Mouse (Mus musculus) heart, embryonic 16.5 days (tissue): ENCODE measurements at regions not wholly inside any gene's neighbourhood (a gene's known extent, or its start where the extent isn't known, plus 50 kb on each side); places are given as distances from the start of the nearest gene placed in this dataset.

Source experiments
- ATAC-seq: fragments of 200-750 bp; cut with Nextera tagmentation; replicated peaks from 2 replicates; pipeline ENCODE4 v1.8.0; 2017; ENCODE audit warnings: moderate number of reproducible peaks; ENCODE audit not compliant: insufficient read depth, low FRiP score; ENCODE audit errors: extremely low read depth
- H3K27ac ChIP-seq: fragments of 300-500 bp; sonication (generic); 2 replicates; pipeline ENCODE4 v1.5.1; 2014; ENCODE audit warnings: mild to moderate bottlenecking, low read length, control low read depth, moderate library complexity
- H3K27me3 ChIP-seq: fragments of 300-500 bp; sonication (generic); 2 replicates; pipeline ENCODE4 v1.6.1; 2014; ENCODE audit warnings: low read length, mixed read lengths; ENCODE audit not compliant: control insufficient read depth, insufficient read depth
- H3K36me3 ChIP-seq: fragments of 300-500 bp; sonication (generic); 2 replicates; pipeline ENCODE4 v1.6.1; 2014; ENCODE audit not compliant: control insufficient read depth, insufficient read depth
- H3K4me1 ChIP-seq: fragments of 300-500 bp; sonication (generic); 2 replicates; pipeline ENCODE4 v1.6.1; 2014; ENCODE audit warnings: low read length, mixed read lengths; ENCODE audit not compliant: control insufficient read depth, insufficient read depth
- H3K4me2 ChIP-seq: fragments of 300-500 bp; sonication (generic); 2 replicates; pipeline ENCODE4 v1.6.1; 2014; ENCODE audit warnings: low read depth, mild to moderate bottlenecking, control low read depth, low read length
- H3K4me3 ChIP-seq: fragments of 300-500 bp; sonication (generic); 2 replicates; pipeline ENCODE4 v1.5.1; 2014; ENCODE audit warnings: mild to moderate bottlenecking, control low read depth, low read length
- H3K9ac ChIP-seq: fragments of 300-500 bp; sonication (generic); 2 replicates; pipeline ENCODE4 v1.6.1; 2014; ENCODE audit warnings: low read length, control low read depth
- H3K9me3 ChIP-seq: fragments of 300-500 bp; sonication (generic); replicated peaks from 2 replicates; pipeline ENCODE4 v1.6.1; 2016; ENCODE audit warnings: low read length; ENCODE audit not compliant: control insufficient read depth
- WGBS: fragments of 180-500 bp; shearing (Covaris S2); extraction: QIAGEN DNeasy Blood & Tissue Kit; methylation state at CpG from one replicate; pipeline ENCODE4 v1.1.7; 2014; 5-methylcytosine and 5-hydroxymethylcytosine counted together

DNA sequence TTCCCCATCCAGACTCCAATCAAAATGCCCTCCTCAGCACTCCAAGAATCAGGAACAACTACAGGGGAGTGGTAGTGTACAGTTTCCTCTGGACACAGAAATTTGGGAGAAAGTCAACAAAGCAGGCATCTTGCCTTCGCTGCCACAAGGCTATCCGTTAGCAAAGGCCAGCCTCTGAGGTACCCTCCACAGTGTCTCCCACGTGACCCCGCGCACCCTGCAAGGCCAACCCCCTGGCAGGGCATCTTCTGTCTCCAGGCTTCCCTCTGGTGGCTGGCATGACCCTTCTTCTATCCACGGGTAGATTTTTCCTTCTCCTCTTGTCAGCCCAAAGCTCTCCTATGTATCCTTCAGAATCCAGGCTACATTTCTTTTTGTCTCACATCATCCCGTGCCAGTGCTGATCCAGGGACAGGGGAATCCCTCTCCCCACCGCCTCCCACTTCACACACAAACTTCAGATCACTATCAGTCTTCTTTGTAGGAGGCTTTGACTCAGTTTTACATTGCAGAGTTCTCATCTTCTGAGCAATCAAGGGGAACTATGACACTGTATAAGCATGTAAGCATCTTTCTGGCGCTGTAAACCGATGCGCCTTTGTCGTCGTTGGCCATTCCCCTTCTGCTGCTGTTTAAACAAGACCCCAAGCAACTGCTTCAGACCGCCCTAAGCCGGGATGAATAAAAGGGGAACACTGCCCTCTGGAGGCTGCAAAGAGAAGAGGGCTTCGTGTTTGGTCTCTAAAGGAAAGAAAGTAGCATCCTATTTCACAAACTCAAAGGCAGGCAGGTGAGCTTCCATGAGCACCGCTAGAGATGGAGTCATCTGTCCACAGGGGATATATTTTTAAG lies 226.8 kb upstream of the Stac start:
- 30% methylated on average over 17 of the region's 17 CpGs for WGBS
- peak overlapping the region; percentile 29 for H3K4me2 ChIP-seq

GRCm38 (mm10) chr9:111908806-111909205 lies 218.7 kb upstream of the Stac start:
- H3K9ac ChIP-seq: no peak overlapping the region
- 60% methylated on average over 4 of the region's 4 CpGs for WGBS
- H3K27ac ChIP-seq: no peak overlapping the region
- H3K27me3 ChIP-seq: no peaks in the 10 kb centered on the region
- H3K9me3 ChIP-seq: no peaks in the 10 kb centered on the region
- no peak overlapping the region for H3K4me2 ChIP-seq
- no peak overlapping the region for H3K4me3 ChIP-seq
- no peaks in the 10 kb centered on the region for H3K4me1 ChIP-seq
- no peaks in the 10 kb centered on the region for H3K36me3 ChIP-seq
- no peak for ATAC-seq

More for the DNA sequence above, 226.8 kb upstream of the Stac start:
- Histone ChIP-seq H3K9ac (no peak overlapping the region), H3K4me1 (no peaks in the 10 kb centered on the region), H3K9me3 (no peaks in the 10 kb centered on the region), H3K27me3 (no peaks in the 10 kb centered on the region), H3K4me3 (no peak overlapping the region), H3K27ac (no peak overlapping the region), H3K36me3 (no peaks in the 10 kb centered on the region)
- no peak for ATAC-seq

DNA sequence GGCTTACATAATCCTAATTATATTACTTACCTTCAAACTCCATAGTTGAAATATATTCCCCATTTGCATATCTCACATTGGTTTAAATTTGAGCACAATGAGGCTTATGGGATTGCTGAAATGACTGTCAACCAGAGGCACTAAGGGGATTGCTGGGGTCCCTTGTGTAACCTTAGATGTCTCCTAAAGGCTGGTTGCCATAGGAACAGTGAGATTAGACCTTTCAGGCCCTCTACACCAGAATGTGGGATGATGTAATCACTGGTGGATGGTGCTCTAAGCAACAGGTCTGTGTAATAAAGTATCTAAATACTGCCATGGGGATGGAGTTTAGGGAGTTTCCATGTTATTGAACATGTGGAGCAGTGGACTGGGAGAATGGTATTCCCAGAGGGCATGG lies 210.0 kb upstream of the Stac start:
- H3K27me3 ChIP-seq: no peaks in the 10 kb centered on the region
- no peaks in the 10 kb centered on the region for H3K9me3 ChIP-seq
- H3K4me3 ChIP-seq: no peak overlapping the region
- H3K4me1 ChIP-seq: no peaks in the 10 kb centered on the region
- ATAC-seq: no peak
- no peaks in the 10 kb centered on the region for H3K36me3 ChIP-seq
- no peak overlapping the region for H3K4me2 ChIP-seq
- no peak overlapping the region for H3K9ac ChIP-seq
- H3K27ac ChIP-seq: no peak overlapping the region

GRCm38 (mm10) chr9:111897626-111898025 lies 207.5 kb upstream of the Stac start:
- no peak overlapping the region for H3K4me3 ChIP-seq
- WGBS: 64% methylated on average over 5 of the region's 5 CpGs
- no peaks in the 10 kb centered on the region for H3K9me3 ChIP-seq
- no peak overlapping the region for H3K9ac ChIP-seq
- H3K4me2 ChIP-seq: no peak overlapping the region
- H3K4me1 ChIP-seq: no peaks in the 10 kb centered on the region
- no peaks in the 10 kb centered on the region for H3K27me3 ChIP-seq
- H3K27ac ChIP-seq: no peak overlapping the region
- H3K36me3 ChIP-seq: no peaks in the 10 kb centered on the region
- no peak for ATAC-seq

DNA sequence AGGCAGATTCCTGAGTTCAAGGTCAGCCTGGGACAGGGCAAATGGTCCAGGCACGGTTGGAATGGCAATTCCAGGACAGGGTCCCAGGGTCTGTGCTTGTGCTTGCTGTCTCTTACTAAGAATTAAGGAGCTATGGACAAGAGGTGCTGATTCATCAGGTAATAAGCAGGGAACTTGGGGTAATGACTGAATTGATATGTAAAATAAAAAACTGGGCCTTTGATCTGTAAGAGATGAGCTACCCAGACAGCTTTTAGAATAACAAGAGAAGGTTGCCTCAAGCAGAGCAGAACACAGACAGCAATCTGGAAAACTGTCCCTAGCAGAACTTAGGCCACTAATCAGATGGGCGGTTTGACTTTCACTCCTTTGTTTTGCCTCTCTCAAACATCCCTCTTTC lies 189.6 kb upstream of the Stac start:
- Histone ChIP-seq H3K4me1 (no peaks in the 10 kb centered on the region), H3K4me3 (no peak overlapping the region), H3K9ac (no peak overlapping the region), H3K4me2 (no peak overlapping the region), H3K36me3 (no peaks in the 10 kb centered on the region), H3K9me3 (no peaks in the 10 kb centered on the region), H3K27me3 (no peaks in the 10 kb centered on the region), H3K27ac (no peak overlapping the region)
- ATAC-seq: no peak
- 75% methylated on average over 2 of the region's 2 CpGs for WGBS

DNA sequence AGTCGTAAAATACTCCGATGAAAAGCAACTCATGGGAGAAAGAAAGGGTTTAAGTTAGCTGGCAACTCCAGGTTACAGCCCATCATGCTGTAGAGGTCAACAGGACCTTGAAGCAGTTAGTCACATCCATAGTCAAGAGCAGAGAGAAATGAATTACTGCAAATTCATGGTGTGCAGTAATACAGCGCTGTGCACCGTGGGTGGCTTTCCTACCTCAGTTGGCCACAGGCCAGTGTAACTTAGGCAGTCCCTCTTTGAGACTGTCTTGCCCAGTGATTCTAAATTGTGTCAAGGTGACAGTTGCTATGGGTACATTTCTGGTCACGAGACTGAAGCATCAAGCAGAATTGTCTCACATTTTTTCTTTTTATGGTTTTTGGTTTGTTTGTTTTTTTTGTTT lies 186.7 kb upstream of the Stac start:
- 82% methylated on average over 5 of the region's 5 CpGs for WGBS
- Histone ChIP-seq H3K4me2 (no peak overlapping the region), H3K4me3 (no peak overlapping the region), H3K4me1 (no peaks in the 10 kb centered on the region), H3K9ac (no peak overlapping the region), H3K36me3 (no peaks in the 10 kb centered on the region), H3K9me3 (no peaks in the 10 kb centered on the region), H3K27me3 (no peaks in the 10 kb centered on the region), H3K27ac (no peak overlapping the region)
- ATAC-seq: no peak

DNA sequence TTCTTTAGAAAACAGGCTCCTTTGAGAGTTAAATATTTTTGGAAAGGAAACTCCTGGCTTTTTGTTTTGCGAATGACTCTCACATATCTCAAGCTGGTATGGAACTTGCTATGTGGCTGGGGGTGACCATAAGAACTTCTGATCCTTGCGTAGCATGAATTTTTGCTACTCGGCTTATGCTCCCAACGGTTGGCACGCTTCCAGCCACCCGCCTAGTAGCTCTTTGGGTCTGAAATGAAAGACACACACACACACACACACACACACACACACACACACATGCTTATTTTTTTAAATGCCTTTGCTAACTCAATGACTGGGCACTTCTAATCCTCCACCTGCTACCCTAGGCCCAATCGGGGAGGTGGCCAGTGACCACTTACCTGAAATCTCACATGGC lies 180.3 kb upstream of the Stac start:
- no peaks in the 10 kb centered on the region for H3K27me3 ChIP-seq
- no peaks in the 10 kb centered on the region for H3K4me1 ChIP-seq
- H3K27ac ChIP-seq: no peak overlapping the region
- H3K4me3 ChIP-seq: no peak overlapping the region
- H3K4me2 ChIP-seq: no peak overlapping the region
- 77% methylated on average over 7 of the region's 7 CpGs for WGBS
- no peak overlapping the region for H3K9ac ChIP-seq
- no peak for ATAC-seq
- no peaks in the 10 kb centered on the region for H3K36me3 ChIP-seq
- no peaks in the 10 kb centered on the region for H3K9me3 ChIP-seq

DNA sequence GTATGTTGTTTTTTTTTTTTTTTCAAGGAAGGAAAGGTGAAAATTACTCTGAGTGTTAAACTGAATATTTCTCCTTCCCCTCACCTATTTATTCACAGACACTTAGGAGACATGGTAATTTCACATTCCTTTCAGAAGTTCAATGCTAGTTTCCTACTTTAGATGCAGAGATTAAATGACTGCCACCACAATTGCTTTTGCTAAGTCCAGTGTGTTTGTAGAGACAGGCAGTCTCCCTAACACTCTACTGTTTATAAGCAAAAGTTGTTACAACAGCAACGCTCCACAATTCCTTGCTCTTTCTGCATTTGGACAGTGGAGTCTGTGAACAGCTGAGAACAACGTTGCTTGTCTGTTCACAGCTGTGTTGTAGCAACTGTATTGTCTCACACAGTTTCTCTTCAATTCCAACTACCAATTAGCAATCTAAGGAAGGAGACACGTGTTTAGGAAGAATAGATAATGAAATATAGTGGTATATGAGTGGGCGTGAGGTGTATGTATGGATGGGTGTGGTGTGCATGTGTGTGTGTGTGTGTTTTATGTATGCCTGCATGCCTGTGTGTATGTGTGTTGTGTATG lies 179.7 kb upstream of the Stac start:
- ATAC-seq: no peak
- no peaks in the 10 kb centered on the region for H3K27me3 ChIP-seq
- 66% methylated on average over 4 of the region's 4 CpGs for WGBS
- H3K27ac ChIP-seq: no peak overlapping the region
- no peak overlapping the region for H3K4me3 ChIP-seq
- no peaks in the 10 kb centered on the region for H3K36me3 ChIP-seq
- no peaks in the 10 kb centered on the region for H3K4me1 ChIP-seq
- H3K9me3 ChIP-seq: no peaks in the 10 kb centered on the region
- H3K4me2 ChIP-seq: no peak overlapping the region
- no peak overlapping the region for H3K9ac ChIP-seq

DNA sequence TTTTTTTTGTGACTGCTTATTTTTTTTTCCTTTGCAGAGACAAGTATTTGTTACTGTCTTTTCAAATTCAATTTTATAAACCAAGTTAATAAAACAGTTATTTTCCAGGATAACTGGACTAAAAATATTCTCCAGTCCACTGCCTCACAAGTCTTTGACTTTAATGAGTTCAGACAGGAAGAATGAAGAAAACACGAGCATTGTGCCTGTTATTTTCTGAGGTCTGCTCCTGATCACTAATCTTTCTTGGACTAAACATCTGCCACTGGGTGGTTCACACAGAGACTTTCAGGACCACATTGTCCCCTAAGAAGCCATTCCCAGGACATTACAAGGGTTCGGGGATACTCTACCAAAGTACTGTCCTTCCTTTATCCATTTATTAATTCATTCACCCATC lies 167.9 kb upstream of the Stac start:
- no peaks in the 10 kb centered on the region for H3K9me3 ChIP-seq
- no peak for ATAC-seq
- H3K4me3 ChIP-seq: no peak overlapping the region
- H3K4me2 ChIP-seq: no peak overlapping the region
- no peak overlapping the region for H3K27ac ChIP-seq
- H3K27me3 ChIP-seq: no peaks in the 10 kb centered on the region
- no peak overlapping the region for H3K9ac ChIP-seq
- H3K4me1 ChIP-seq: no peaks in the 10 kb centered on the region
- WGBS: 69% methylated on average over 2 of the region's 2 CpGs
- H3K36me3 ChIP-seq: no peaks in the 10 kb centered on the region
